Mouse (Mus musculus) granulocyte monocyte progenitor cell, adult 5-6 weeks (primary cell): Measurements from ENCODE around the gene Dis3l2. TPM values are rescaled to one million over a fixed set of nuclear protein-coding genes. Genes with fewer than 3 reads are reported as not detected.

Source experiments
- ATAC-seq: replicated peaks from 2 replicates; pipeline ENCODE4 v1.8.0; 2016; ENCODE audit warnings: mild to moderate bottlenecking, moderate TSS enrichment, inconsistent platforms; ENCODE audit not compliant: poor library complexity, severe bottlenecking
- total RNA-seq, 2 experiments: library from RNA; stranded (forward) in 1 of 2; stranded (reverse) in 1 of 2; fragments of 200-712, 200-1000 nt in 1 of 2; fragments of >200 nt in 1 of 2; fragmentation: Nextera tagmentation in 1 of 2; gene quantifications; 2 replicates each; pipeline ENCODE4 v1.2.3; 2014 to 2017

Dis3l2 gene
- total RNA-seq, 2 experiments from 2014 or later, result 14.3 to 22.9 TPM

DNA sequence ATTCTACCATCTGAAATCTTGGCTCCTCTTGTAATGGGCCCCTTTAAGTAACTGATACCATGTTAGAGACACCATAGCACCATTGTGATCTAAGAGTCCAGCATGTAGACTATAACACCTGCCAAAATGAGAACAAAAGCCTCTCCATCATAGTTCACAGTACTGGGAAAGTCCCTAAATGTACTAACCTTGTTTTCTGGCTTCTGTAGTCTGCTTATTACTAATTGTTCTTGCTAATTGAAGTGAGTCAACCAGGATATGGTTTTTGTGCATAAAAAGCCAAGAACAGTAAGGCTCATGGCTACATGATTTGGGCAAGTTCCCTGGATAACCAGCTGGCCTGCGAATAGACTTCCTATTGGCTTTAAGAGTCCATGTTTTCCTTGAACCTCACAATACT, 183.5 kb downstream of the Dis3l2 start:
- no peak for ATAC-seq

- ATAC-seq, result no peak
Observed at GRCm38 (mm10) chr1:86912481-86912880, 208.9 kb downstream of the Dis3l2 start.

DNA sequence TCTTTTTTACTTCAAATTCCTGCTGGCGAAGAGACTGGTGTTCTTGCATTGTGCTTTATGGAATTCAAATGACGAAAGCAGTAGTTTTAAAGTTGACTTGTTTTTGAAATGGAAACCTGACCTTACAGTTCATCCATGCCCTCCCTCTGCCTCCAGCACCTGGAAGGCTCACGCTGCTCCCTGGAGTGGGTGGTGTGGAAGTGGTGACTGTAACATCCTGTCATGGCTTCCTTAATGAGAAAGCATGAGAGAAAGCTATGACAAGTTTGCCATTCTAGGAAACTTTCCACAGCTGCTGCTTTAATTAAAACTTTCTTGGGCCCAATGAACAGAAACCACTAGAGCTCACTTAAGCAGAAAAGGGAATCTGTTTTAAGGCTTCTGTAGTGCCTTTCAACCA, 210.3 kb downstream of the Dis3l2 start:
- ATAC-seq, result no peak

DNA sequence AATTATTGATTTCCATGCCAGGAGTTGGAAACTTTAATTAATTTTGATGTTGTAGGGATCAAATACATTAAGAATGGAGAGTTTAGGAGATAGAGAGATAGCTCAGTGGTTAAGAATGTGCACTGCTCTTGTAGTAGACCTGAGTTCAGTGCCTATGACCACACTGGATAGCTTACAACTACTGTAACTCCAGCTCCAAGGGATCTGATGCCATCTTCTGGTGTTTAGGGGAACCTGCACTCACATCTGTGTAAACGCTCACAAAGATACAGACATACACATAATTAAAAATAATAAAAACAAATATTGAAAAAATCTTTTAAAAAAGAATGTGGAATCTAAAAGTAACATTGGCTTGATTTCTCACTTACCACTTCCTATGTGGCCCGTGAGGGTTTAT, 211.1 kb downstream of the Dis3l2 start:
- no peak for ATAC-seq

DNA sequence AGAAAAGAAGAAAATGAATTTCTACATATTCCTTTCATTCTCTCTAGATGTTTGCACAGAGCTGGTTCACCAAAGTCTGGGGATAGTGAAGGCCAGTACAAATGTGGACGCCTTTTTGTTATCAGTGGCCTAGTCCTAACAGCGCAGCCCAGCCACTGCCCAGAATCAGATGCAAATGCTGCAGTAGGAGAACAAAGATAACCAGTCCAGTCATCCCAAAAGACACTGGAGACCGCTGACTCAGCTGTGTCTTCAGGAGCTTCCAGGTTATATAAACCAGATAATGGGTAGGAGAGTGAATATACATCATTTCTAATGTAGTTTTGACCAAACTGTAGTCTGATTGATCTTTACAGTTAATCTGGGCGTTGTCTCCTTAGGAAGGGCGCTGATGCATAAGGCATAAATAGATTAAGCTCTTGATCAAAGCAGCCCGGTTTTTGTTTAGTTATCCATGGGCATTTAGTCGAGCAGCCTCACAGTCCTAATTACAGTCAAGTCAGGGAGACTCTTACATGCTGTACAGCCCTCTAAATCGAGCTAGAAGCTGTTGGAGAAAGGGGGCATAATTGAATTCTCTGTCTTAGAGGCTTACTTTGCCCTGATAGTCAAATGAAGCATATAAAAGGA, 212.9 kb downstream of the Dis3l2 start:
- ATAC-seq, result no peak

DNA sequence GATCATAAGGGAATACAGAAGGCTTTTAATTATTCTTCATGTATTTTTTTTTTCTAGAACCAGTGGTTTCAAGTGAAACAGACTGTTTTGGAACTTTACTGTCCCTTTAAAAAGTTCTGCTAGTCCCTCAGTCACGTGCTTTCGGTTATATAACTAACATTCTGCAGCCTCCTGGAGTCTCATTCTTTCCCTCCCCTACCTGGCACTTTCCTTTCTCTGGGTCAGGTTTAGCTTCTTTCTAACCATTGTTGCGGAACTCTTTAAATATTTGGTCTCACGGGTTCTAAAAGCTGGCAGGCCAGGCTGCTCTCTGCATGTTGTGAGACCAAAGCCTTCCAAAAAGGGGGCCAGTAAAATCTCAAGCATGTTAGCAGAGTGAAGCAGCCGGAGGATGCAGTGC, 222.2 kb downstream of the Dis3l2 start:
- ATAC-seq, result no peak

DNA sequence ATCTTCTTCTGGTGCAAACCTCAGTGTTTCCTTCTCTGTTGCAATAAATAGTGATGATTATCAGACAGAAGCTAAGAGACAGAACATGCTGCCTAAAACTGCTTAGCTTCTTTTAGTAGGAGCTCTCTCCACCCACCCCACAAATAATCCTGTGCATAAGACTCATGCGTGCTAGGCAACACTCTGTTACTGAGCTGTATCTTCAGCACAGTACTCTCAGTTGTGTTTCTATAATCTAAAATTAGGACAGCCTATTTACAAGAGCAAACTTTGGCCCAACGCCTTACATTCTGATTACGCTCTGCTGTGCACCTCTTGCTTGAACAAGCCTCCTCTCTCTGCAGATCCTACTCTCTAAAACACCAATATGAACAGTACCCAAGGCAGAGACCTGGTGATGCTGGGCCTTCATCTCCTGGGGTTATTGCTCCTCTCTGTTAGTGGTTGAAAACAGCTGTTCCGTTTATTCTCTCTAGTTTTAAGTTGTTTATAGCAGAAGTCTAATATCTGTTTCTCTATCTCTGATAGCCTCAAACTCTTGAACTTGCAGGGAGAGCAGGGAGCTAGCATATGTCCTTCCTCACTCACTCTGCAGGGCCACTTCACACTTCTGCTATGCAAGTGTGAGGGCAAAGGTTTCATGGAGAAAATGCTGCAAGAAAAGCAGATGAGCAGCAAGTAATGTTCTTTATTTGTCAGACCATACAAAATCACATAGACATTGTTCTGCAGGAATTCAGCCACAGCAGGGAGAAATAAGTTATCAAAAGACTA, 228.2 kb downstream of the Dis3l2 start:
- no peak for ATAC-seq

- ATAC-seq, result no peak
Observed at GRCm38 (mm10) chr1:86932810-86933209, 229.2 kb downstream of the Dis3l2 start.

DNA sequence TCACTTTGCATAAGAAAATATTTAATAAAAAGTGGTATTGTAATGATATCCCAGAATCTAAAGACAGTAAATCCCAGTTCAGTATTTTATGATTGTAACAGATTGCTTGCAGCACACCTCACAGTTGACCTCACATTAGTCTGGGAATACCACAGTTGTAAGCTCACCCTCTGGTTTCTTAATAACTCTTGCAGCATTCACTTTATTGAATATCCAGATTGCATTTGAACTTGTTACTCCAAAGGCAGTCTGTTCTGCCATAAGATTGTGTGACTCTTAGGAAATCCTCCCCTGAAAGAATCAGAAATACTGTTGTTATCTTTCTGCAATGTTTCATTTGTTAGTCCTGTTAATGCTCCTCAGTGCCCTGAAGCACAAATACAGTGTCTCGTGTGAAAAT, 230.0 kb downstream of the Dis3l2 start:
- no peak for ATAC-seq

- no peak for ATAC-seq
Observed at GRCm38 (mm10) chr1:86951501-86952205, 248.0 kb downstream of the Dis3l2 start.

- no peak for ATAC-seq
Observed at GRCm38 (mm10) chr1:86955801-86956200, 252.2 kb downstream of the Dis3l2 start.

- ATAC-seq, result no peak
Observed at GRCm38 (mm10) chr1:86968261-86968964, 264.8 kb downstream of the Dis3l2 start.

GRCm38 (mm10) chr1:86969173-86969725, 265.6 kb downstream of the Dis3l2 start:
- ATAC-seq, result no peak

GRCm38 (mm10) chr1:86972693-86973092, 269.1 kb downstream of the Dis3l2 start:
- ATAC-seq, result no peak

- no peak for ATAC-seq
Observed at GRCm38 (mm10) chr1:86977018-86977417, 273.4 kb downstream of the Dis3l2 start.

DNA sequence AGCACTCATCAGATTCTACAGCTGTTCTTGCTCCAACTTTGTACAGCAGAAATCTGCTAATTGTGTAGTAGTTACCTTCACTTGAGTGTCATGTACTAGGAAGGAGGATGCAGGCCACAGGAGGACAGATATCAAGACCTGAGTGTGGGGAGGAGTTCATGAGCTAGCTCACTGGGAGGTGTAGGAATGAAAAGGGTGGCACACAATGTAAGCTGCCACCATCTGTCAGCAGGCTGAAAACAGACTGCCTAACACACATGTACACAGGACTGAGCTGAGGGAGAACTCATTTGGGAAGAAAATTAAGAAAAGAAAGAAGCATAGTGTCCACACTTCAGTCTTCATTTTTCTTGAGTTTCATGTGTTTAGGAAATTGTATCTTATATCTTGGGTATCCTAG, 282.8 kb downstream of the Dis3l2 start:
- no peak for ATAC-seq

DNA sequence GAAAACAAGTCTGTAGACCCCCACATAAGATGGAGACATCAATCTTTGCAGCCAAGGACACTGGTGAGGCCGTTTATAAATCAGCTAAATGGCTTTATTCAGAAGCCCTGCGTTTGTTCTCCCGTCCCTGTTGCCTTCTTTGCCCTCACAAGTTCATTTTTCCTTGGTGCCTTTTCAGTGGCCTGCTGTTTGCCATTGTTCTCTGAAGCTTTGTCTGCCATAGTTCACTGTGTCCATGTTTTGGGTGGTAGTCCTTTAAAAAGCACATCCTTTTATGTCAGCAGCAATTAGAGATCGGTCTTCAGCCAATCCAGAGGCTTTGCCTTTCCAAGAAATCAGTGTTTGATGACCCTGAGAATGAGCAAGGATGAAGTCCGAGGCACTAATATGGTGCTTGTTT, 289.2 kb downstream of the Dis3l2 start:
- ATAC-seq, result no peak

DNA sequence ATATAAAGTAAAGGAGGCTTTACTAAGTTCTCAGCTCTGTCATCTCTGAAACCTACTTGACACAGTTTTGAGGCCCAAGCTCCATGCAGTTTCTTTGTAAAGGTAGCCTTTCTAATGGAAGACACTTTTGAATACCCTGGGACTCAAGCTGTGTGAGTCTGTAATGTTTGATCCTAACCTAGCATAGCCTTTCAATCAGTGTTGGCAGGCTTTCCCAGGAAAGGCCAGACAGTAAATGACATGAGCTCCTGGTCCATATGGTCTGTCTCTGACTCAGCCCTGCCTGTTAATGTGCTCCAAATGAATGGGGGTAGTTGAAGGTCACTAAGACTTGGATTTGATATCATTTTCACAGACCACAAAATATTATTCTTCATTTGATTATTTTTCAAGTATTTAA, 290.4 kb downstream of the Dis3l2 start:
- no peak for ATAC-seq

- no peak for ATAC-seq
Observed at GRCm38 (mm10) chr1:86998051-86998450, 294.4 kb downstream of the Dis3l2 start.

- no peak for ATAC-seq
Observed at GRCm38 (mm10) chr1:87001365-87001764, 297.8 kb downstream of the Dis3l2 start.
